Mouse (Mus musculus) lung, adult 18-20 months (tissue): ENCODE results near the gene 3110021N24Rik.

Experiments used
- DNase-seq, 2 experiments: peaks; one replicate each; pipeline ENCODE4 v3.0.0; 2022; ENCODE audit warnings: mixed read lengths in 2 of 2

Gene 3110021N24Rik

DNA sequence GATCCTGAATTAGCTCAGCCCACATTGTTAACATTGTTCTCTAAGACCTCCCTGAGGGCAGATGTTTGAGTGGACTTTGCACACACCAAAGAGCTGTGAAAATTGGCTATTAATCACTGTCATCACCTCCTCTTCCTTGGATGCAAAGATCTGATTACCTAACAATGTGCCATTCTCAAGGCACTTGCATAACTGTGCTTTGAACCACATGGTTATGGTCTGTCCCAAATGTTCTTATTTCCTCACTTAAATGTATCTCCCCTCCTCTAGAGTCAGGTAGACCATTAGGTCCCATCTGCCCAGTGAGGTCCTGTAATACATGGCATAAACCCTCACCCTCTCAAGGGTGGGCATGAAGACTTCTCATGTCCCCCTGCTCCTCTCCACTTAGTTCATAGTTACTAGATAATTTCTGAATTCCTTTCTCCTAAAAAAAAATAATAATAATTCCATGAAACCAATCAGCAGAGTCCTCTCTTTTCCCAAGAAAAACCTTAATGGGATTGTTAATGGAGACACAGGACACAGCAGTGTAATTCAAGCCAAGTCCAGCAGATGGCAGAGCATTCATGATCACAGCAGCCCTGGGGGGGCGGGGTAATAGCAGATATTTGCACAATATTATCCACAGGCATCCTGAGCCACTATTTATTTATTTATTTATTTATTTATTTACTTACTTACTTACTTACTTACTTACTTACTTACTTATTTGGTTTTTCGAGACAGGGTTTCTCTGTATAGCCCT, 78.8 kb downstream of the 3110021N24Rik start:
- DNase-seq: peak; percentile 70 to 74

DNA sequence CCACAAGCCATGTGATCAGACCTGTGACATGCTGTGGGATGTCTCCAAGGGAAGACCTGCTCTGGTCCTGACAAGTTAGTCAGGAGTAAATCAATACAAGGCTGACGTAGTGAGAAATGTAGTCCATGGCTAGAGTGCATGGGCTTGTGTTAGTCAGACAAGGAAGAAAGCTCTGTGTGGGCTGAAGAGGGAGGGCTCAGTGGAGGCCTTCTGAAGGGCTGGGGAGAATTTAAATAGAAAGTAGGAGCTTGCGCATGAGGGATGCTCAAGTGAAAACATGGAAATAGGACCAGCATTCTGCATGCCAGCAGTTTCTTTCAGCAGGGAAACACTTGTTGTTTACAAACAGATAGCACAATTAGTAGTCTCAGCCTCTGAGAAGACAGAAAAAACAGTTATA, 84.1 kb downstream of the 3110021N24Rik start:
- no peak for DNase-seq

DNA sequence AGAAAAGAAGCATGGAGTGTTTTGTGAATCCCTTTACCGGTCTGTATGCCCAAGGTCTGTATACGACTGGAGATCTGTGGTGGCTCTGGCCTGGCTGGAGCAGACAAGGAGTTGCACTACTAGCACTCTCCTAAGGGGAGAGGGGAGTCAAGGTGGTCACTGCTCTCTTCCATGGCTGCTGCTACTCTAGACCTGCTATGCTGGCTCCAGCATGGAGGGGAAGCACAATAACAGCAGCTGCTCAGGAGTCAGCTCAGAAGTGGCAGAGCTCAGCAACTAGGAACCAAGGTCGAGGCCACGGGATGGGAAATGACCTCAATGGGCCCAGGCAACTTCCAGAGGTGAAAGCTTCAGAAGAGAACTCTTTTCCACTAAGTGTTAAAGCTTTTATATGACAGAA, 91.7 kb downstream of the 3110021N24Rik start:
- DNase-seq: no peak

DNA sequence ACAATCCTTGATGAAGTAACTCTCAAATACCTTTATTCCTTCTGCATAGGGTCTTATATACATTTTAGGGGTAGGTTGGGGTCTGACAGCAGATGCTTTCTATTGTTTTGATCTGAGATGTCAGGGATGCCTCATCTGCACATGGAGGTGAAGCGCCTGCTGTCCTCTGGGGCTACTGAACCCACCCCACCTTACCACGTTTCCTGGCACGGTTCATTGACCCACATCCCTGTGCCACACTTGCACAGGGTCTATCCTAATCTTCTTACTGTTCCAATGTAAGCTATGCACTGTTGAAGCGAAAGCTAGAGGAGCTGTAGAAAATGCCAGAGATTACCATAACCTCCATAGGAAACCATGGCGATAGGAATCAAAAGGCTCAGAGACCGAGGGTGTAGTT, 92.1 kb downstream of the 3110021N24Rik start:
- no peak for DNase-seq

DNA sequence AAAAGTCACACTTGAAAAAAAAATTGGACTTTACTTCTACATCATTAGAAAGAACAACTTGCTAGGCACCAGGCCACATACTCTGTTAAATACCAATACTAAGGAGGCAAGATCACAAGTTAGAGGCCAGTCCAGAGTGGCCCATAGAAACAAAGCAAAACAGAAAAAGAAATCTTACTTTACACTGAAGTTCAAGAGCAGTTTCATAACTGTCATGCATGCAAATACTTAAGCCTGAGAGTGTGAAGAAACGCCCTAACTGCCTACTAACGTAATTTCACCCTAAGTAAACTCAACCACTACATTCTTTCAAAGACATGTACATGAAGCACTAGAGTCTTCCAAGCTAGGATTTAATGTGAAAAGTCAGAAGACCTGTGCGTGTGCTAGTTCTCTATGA, 106.2 kb downstream of the 3110021N24Rik start:
- DNase-seq: peak in 1 of 2 experiments; percentile 30

DNA sequence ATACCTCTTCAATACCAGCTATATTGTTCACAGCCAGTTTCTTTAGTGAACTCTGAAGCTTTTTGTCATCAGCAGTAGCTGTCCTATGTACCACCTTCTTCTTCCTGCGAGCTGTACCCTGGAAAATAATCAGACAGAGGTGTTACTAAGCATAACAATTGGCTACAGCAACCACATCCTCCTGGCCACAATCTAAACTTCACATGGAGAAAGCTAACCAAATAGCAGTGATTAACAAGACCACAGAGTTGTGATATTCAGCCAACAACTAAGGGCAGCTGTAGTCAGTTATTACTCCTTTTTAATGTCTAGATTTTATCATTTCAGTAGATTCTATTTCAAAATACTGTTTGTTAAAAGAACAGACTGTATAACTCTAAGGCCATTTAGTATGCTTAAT, 106.6 kb downstream of the 3110021N24Rik start:
- no peak for DNase-seq

DNA sequence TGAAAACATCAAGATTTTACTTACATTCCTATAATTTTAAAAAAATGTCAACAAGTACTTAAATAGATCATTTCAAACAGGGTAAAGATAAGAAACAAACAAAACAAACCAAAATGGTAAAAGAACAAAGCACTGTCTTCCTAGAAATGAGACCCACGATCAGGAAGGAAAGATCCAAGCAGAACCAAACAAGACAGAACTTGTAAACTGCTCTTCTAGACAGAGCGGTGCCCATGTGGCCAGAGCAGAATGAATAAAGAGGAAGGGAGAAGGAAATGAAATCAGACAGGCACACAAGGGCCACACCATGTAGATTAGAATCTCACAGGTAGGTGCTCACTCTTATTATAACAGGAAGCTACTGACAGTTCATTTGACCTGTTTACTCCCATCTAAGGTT, 107.2 kb downstream of the 3110021N24Rik start:
- no peak for DNase-seq

DNA sequence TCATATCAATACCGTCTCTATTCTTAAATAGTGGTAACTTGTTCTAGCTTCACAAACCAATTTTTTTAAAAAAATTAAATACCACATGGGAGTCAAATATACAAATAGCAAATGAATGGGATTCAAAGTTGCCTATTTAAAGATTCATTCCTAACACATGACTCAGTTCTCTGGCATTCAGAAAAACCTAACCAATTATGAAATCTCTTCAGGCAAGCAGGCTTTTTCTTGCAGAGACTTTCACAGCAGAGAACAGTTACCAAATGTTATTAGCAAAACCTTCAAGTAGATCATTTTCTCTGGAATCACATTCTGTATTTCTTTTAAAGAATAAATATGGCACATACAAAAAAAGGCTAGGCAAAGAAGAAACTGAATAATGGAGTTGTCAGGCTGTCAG, 111.2 kb downstream of the 3110021N24Rik start:
- DNase-seq: no peak
